Mouse (Mus musculus) heart, embryonic 10.5 days (tissue): ENCODE measurements around the gene Birc2. TPM values are rescaled to one million over a fixed set of nuclear protein-coding genes. Genes with fewer than 3 reads are reported as not detected.

ENCODE experiments used
- DNase-seq: peaks from one replicate; pipeline ENCODE4 v3.0.0-alpha.2; 2017; ENCODE audit warnings: low spot score
- H3K27ac ChIP-seq: fragments of 300-500 bp; sonication (generic); 2 replicates; pipeline ENCODE4 v1.5.1; 2016; ENCODE audit warnings: mild to moderate bottlenecking
- H3K27me3 ChIP-seq: fragments of 300-500 bp; sonication (generic); 2 replicates; pipeline ENCODE4 v1.6.1; 2016; ENCODE audit warnings: mild to moderate bottlenecking; ENCODE audit not compliant: poor library complexity, insufficient read depth, severe bottlenecking
- H3K36me3 ChIP-seq: fragments of 300-500 bp; sonication (generic); 2 replicates; pipeline ENCODE4 v1.6.1; 2016; ENCODE audit warnings: mild to moderate bottlenecking, moderate library complexity
- H3K4me1 ChIP-seq: fragments of 300-500 bp; sonication (generic); 2 replicates; pipeline ENCODE4 v1.6.1; 2016; ENCODE audit warnings: mild to moderate bottlenecking
- H3K4me3 ChIP-seq: fragments of 300-500 bp; sonication (generic); 2 replicates; pipeline ENCODE4 v1.5.1; 2016; ENCODE audit warnings: mild to moderate bottlenecking, moderate library complexity
- H3K9me3 ChIP-seq: fragments of 300-500 bp; sonication (generic); 2 replicates; pipeline ENCODE4 v1.6.1; 2016; ENCODE audit warnings: mild to moderate bottlenecking, moderate library complexity
- WGBS: fragments of 180-500 bp; shearing (Covaris S2); methylation state at CpG from one replicate; pipeline ENCODE4 v1.1.7; 2016; 5-methylcytosine and 5-hydroxymethylcytosine counted together
- microRNA-seq: library from miRNA; unstranded; fragments of <30 nt; microRNA quantifications from one replicate; pipeline ENCODE4, GENCODE M21; 2017
- polyA plus RNA-seq: library from polyadenylated mRNA; unstranded; fragments of >200 nt; fragmentation: Nextera tagmentation; extraction: Ambion mirVana; gene quantifications from 2 replicates; pipeline ENCODE4 v1.2.1, GENCODE M21; 2016

Birc2 gene
- polyA plus RNA-seq, 1 experiment from 2014 or later: 23.6 TPM

DNA sequence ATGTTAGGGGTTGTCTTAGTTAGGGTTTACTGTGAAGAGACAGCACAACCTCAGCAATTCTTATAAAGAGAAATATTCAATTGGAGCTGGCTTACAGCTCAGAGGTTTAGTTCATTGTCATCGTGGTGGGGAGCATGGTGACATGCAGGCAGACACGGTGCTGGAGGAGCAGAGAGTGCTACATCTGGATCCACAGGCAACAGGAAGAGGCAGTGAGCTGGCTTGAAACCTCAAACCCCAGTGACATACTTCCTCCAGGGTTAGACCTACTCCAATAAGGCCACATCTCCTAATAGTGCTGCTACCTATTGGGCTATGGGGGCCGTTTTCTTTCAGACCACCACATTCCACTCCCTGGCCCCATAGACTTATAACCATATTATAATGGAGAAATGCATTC lies 60.9 kb downstream of the Birc2 start:
- no peak overlapping the region for H3K27ac ChIP-seq
- 89% methylated on average over 3 of the region's 3 CpGs for WGBS
- H3K9me3 ChIP-seq: no peaks in the 10 kb centered on the region
- DNase-seq: no peak
- no peaks in the 10 kb centered on the region for H3K27me3 ChIP-seq
- peaks cover 52% of the 10 kb centered on the region for H3K36me3 ChIP-seq
- peaks cover 12% of the 10 kb centered on the region for H3K4me1 ChIP-seq
- no peak overlapping the region for H3K4me3 ChIP-seq

DNA sequence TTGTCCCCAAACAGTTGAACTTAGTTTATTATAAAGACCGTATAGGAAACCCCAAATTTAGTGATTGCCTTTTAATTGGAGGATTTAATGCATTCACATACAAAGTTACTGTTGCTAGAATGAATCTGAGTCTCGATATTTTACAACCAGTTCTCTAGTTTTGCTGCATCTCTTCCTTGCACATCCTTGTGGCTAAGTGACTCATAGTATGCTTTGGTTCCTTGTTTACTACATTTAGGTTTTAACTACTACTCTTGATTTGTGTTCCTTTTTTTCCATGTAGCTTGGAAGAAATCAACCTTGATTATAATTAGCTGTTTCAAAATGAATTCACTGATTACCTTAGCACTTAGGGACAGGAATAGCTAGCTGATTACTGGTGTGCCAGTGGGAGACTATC lies 61.9 kb downstream of the Birc2 start:
- Histone ChIP-seq H3K27me3 (no peaks in the 10 kb centered on the region), H3K27ac (no peak overlapping the region), H3K4me1 (peaks cover 15% of the 10 kb centered on the region), H3K9me3 (no peaks in the 10 kb centered on the region), H3K36me3 (peaks cover 57% of the 10 kb centered on the region), H3K4me3 (no peak overlapping the region)
- WGBS: 90% methylated on average over 2 of the region's 2 CpGs
- DNase-seq: no peak

DNA sequence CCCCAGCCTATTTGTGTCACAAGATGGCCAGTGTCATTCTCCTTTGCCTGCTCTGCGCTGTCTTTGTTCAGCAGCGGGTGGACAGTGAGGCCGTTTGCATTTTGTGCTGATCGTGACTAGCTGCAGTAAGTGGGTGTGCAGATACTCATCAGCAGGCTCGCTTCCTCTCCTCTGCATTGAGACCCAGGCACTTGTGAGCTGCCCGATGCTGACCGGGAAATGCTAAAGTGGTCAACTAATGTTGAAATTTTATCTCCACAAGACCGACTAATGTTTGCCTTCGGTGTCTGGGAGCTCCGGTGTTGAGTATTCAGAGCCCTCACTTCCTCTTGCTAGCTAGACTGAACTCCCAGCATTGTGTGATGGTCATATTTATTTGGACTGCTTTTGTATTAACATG lies 62.3 kb downstream of the Birc2 start:
- Histone ChIP-seq H3K36me3 (peaks cover 61% of the 10 kb centered on the region), H3K4me1 (peaks cover 19% of the 10 kb centered on the region), H3K4me3 (no peak overlapping the region)

DNA sequence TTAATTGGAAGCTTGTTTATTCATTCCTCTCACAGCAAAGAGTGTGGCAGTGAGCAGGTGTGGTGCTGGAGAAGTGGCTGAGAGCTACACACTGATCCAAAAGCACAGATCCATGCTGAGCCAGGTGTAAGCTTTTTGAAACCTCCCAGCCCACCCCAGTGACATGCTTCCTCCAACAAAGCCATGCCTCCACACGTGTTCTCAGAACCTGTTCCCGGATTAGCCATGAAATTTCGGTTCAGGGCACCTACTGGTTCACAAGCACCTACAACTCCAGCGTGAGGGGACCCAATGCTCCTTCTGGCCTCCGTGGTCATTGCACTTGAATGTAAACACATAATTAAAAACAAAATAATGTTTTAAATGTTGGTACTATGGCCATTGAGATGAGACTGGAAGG lies 63.2 kb downstream of the Birc2 start:
- H3K9me3 ChIP-seq: no peaks in the 10 kb centered on the region
- DNase-seq: peak; percentile 63
- peaks cover 64% of the 10 kb centered on the region for H3K36me3 ChIP-seq
- peaks cover 25% of the 10 kb centered on the region for H3K4me1 ChIP-seq
- no peak overlapping the region for H3K27ac ChIP-seq
- H3K27me3 ChIP-seq: no peaks in the 10 kb centered on the region
- no peak overlapping the region for H3K4me3 ChIP-seq
- 92% methylated on average over 5 of the region's 5 CpGs for WGBS

More for the DNA sequence above, 62.3 kb downstream of the Birc2 start:
- DNase-seq: no peak
- 61% methylated on average over 10 of the region's 10 CpGs for WGBS
- Histone ChIP-seq H3K9me3 (no peaks in the 10 kb centered on the region), H3K27ac (no peak overlapping the region), H3K27me3 (no peaks in the 10 kb centered on the region)

DNA sequence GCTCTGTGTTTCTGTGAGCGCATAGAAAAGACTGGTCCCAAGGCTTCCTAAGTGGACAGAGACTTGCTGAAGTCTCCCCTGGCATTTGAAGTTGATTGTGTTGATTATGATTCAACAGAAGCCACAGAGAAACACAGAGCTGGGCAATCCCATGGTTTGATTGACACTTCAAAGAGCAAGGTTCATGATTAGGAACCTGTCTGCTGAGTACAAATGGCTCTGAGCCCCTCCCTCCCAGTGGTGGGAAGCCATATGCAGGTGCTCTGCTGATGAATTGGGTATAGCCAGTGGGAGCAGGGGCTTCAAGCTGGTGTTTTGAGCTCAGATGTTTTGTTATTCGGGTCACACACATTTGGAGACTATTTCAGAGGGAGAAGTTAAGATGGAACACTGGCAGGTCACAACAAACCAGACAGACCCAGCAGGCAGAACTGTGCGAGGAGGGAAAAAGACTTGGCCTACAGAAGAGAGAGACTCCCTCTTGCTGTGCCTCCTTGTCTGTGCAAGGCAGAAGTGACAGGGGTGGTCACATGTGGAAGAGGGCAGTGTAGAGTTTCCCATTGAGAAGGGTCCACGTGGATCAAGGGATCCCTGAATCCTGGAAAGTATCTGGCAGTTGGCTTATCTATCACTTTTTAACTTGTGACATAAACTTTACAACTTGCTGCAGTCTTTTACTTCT lies 64.0 kb downstream of the Birc2 start:
- DNase-seq: peak; percentile 24
- Histone ChIP-seq H3K27me3 (no peaks in the 10 kb centered on the region), H3K36me3 (peaks cover 61% of the 10 kb centered on the region), H3K27ac (no peak overlapping the region), H3K4me1 (peaks cover 26% of the 10 kb centered on the region), H3K4me3 (no peak overlapping the region), H3K9me3 (no peaks in the 10 kb centered on the region)
- 88% methylated on average over 4 of the region's 4 CpGs for WGBS

DNA sequence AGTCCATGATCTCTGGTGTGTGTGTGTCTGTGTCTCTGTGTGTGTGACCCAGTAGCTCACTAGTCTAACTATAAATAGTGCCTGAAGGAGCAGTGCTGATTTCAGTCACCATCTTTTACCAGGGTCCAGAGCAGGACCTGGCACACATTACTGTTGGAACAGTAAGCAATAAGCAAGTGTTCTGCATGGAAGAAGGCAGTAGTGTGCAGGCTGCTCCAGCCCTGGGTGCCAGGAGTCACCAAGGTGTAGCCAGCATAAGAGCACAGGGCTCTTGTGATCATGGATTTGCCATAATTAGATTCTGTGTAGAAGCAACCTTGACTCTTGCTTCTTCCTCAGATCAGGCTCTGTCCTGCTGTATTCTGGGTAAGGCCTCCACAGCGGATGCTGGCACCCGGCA lies 64.5 kb downstream of the Birc2 start:
- Histone ChIP-seq H3K27ac (no peak overlapping the region), H3K9me3 (no peaks in the 10 kb centered on the region), H3K27me3 (no peaks in the 10 kb centered on the region), H3K36me3 (peaks cover 56% of the 10 kb centered on the region), H3K4me3 (no peak overlapping the region), H3K4me1 (peaks cover 32% of the 10 kb centered on the region)
- WGBS: 79% methylated on average over 2 of the region's 2 CpGs
- peak; percentile 70 for DNase-seq

DNA sequence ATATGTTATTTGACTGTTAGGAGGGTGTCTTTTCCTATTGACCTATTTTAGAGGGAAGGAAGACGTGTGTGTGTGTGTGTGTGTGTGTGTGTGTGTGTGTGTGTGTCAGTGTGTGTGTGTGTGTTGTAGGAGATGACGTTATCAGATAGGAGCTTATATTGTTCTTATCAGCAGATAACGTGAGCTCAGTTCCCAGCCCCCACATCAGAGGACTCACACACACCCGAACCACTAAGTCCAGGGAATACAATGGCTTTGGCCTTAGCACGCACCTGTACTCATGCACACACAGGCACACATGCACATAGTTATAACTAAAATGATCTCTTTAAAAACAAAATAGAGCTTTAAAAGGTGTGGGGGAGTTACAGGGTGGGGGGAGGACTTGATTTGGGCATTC lies 67.4 kb downstream of the Birc2 start:
- H3K4me3 ChIP-seq: no peak overlapping the region
- H3K27ac ChIP-seq: no peak overlapping the region
- peak; percentile 31 for DNase-seq
- no peaks in the 10 kb centered on the region for H3K9me3 ChIP-seq
- peaks cover 44% of the 10 kb centered on the region for H3K4me1 ChIP-seq
- H3K36me3 ChIP-seq: peaks cover 40% of the 10 kb centered on the region
- 77% methylated on average over 5 of the region's 5 CpGs for WGBS
- H3K27me3 ChIP-seq: no peaks in the 10 kb centered on the region

DNA sequence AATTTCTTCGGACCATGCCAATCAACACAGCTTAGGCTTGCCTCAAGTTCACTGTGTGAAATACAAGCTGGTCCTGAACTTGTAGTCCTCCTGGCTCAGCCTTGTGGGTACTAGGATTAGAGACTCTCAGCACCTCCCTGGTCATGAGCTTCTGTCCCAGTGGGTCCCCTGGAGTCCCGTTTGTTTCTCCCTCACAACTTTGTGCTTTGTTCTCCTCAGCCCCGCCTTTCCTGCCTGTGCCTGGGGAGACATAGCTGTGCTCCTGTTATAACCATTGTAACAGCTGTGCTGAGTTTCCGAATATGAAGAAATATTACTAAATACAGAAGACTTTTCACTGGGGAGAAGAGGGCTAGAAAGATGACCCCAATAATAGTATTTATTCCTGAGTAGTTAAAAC lies 67.8 kb downstream of the Birc2 start:
- Histone ChIP-seq H3K27me3 (no peaks in the 10 kb centered on the region), H3K27ac (no peak overlapping the region), H3K36me3 (peaks cover 40% of the 10 kb centered on the region), H3K4me3 (no peak overlapping the region), H3K9me3 (no peaks in the 10 kb centered on the region), H3K4me1 (peaks cover 41% of the 10 kb centered on the region)
- WGBS: 68% methylated on average over 4 of the region's 4 CpGs
- peak; percentile 60 for DNase-seq

Small RNAs within 50 kb of the gene (microRNA-seq; reads per million reads assigned to microRNA genes)
- 11.6 reads per million, percentile 26 among the genes with 10 or more reads in this experiment for gene Mir5618

Other genes starting within 250 kb of the Birc2 start
- gene Mmp20, start 208.8 kb downstream of the Birc2 start, polyA plus RNA-seq: not detected in 2 replicates
- gene Mmp7, start 145.0 kb downstream of the Birc2 start, polyA plus RNA-seq: not detected in 2 replicates
- gene Tmem123, start 73.0 kb downstream of the Birc2 start, polyA plus RNA-seq: 121 and 143 TPM in 2 replicates
- gene Birc3, start 36.1 kb upstream of the Birc2 start, polyA plus RNA-seq: 4.9 and 5.2 TPM in 2 replicates
- 29.3 and 41.3 TPM in 2 replicates for gene Yap1, start 167.5 kb upstream of the Birc2 start, polyA plus RNA-seq
- gene Cfap300, start 205.8 kb upstream of the Birc2 start, polyA plus RNA-seq: 11.4 and 12.0 TPM in 2 replicates